ENCODE assay signal across 7 mouse cellular contexts in the genomic region with DNA sequence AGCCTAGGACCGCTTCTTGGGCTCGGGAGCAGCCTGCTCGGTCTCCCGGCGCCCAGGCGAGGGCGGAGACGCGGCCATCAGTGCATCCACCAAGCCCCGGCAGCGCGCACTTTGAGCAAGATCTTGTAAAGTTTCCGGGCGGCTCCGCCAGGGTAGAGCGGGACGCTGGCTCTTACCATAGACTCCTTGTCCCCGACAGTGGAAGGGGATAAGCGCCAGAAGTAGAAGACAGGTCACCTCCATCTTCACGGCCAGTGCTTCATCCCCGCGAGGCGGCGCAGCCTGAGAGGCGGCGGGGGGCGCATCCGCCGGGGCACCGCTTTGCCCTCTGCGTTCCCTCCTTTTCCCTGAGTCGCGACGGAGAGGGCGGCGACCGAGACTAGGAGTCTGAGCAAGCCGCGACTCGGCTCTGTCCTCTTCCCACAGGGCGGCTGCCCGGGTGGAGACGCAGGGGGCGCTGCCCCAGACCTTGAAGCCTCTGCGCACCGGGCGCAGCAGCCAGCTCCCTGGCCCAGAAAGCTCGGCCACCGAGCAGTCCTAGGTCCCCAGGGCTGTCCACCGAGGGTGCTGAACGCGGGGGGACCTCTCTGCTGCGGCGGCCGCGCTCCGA.
A peak's percentile ranks its signal among the peaks of the same experiment; 100 is the strongest.
DNase-seq lines count a peak whose midpoint lies in the region; ATAC-seq and TF ChIP-seq lines count a peak whose summit lies in the region.

No protein-coding gene starts in this region.

- WGBS in kidney, embryonic 16.5 days = under 1% methylated on average over 57 of the region's 57 CpGs
- 0% methylated on average over 57 of the region's 57 CpGs for WGBS in stomach, embryonic 16.5 days

- H3K27ac ChIP-seq in testis, adult 2 months (ENCODE audit: control insufficient read depth, insufficient read depth, low read depth, low read length) = no peak overlapping the region
- H3K27ac ChIP-seq in kidney, embryonic 16.5 days (ENCODE audit: low read length) = peak overlapping the region; percentile 58; the same call in 1 of the 2 replicates
- peak overlapping the region; percentile 71; the same call in 1 of the 2 replicates for H3K27ac ChIP-seq in stomach, embryonic 16.5 days (ENCODE audit: low read length)

- TF ChIP-seq CTCF in testis, adult 2 months (IDR thresholded peaks at IDR 0.05; ENCODE audit: control insufficient read depth, insufficient read depth, insufficient replicate concordance, low read depth, low read length) = no peak

- DNase-seq in testis, postnatal 14 days (ENCODE audit: low spot score) = no peak
- DNase-seq in cerebellum, postnatal 14 days = peak; percentile 33 to 50
- DNase-seq in gastrocnemius, postnatal 14 days = peak; percentile 70

- peaks cover 6% of the 10 kb centered on the region for H3K27me3 ChIP-seq in testis, adult 2 months (ENCODE audit: control insufficient read depth, insufficient read depth, low read length)
- peaks cover 64% of the 10 kb centered on the region for H3K27me3 ChIP-seq in kidney, embryonic 16.5 days (ENCODE audit: insufficient read depth, low read length)
- H3K27me3 ChIP-seq in stomach, embryonic 16.5 days (ENCODE audit: control insufficient read depth, insufficient read depth, low read length) = peaks cover 33% of the 10 kb centered on the region

- no peak for TF ChIP-seq POLR2A in testis, adult 2 months (IDR thresholded peaks at IDR 0.05; ENCODE audit: control insufficient read depth, low read depth, low read length)

- no peaks in the 10 kb centered on the region for H3K9me3 ChIP-seq in kidney, embryonic 16.5 days (ENCODE audit: low read length)
- H3K9me3 ChIP-seq in stomach, embryonic 16.5 days (replicated peaks; ENCODE audit: control insufficient read depth, low read length) = no peaks in the 10 kb centered on the region

- peak overlapping the region; percentile 99 for H3K4me2 ChIP-seq in kidney, embryonic 16.5 days (replicated peaks; ENCODE audit: low read depth, low read length)
- peak overlapping the region; percentile 94 for H3K4me2 ChIP-seq in stomach, embryonic 16.5 days (ENCODE audit: low read depth, low read length)

- ATAC-seq in kidney, embryonic 16.5 days (ENCODE audit: low FRiP score, low TSS enrichment) = peak; percentile 75
- peak; percentile 29; the same call in 1 of the 2 replicates for ATAC-seq in megakaryocyte, adult 5-6 weeks (ENCODE audit: poor library complexity, severe bottlenecking)
- peak; percentile 14; the same call in 1 of the 2 replicates for ATAC-seq in stomach, embryonic 16.5 days (ENCODE audit: insufficient read depth, low FRiP score)

- peak overlapping the region; percentile 72 for H3K9ac ChIP-seq in kidney, embryonic 16.5 days (replicated peaks; ENCODE audit: low read length)
- H3K9ac ChIP-seq in stomach, embryonic 16.5 days (ENCODE audit: low read length) = peak overlapping the region; percentile 80

- peaks cover 6% of the 10 kb centered on the region for H3K4me1 ChIP-seq in testis, adult 2 months (ENCODE audit: control insufficient read depth, insufficient read depth, low read length)
- H3K4me1 ChIP-seq in kidney, embryonic 16.5 days (ENCODE audit: insufficient read depth, low read length) = peaks cover 25% of the 10 kb centered on the region
- H3K4me1 ChIP-seq in stomach, embryonic 16.5 days (ENCODE audit: control insufficient read depth, insufficient read depth, low read length) = peaks cover 51% of the 10 kb centered on the region

- H3K36me3 ChIP-seq in testis, adult 2 months (ENCODE audit: control insufficient read depth, insufficient read depth, low read length) = no peaks in the 10 kb centered on the region
- no peaks in the 10 kb centered on the region for H3K36me3 ChIP-seq in kidney, embryonic 16.5 days (ENCODE audit: insufficient read depth, low read length)
- H3K36me3 ChIP-seq in stomach, embryonic 16.5 days (ENCODE audit: control insufficient read depth, insufficient read depth, low read length) = no peaks in the 10 kb centered on the region

- intact Hi-C loops in gastrocnemius, postnatal 14 days (cut with DNase I; ENCODE audit: low total_unique reads) = no loop called here

- H3K4me3 ChIP-seq in testis, adult 2 months (ENCODE audit: control insufficient read depth, low read depth, low read length) = peak overlapping the region; percentile 37
- peak overlapping the region; percentile 67 for H3K4me3 ChIP-seq in kidney, embryonic 16.5 days (ENCODE audit: low read length)
- peak overlapping the region; percentile 70 for H3K4me3 ChIP-seq in stomach, embryonic 16.5 days (replicated peaks; ENCODE audit: low read length)

Comparison
In these comparisons a context has a peak if more than half of its experiments do, and no peak if none do; other contexts are left out.
1. ATAC-seq: peak in every context shown above with its lines; median percentile 75 in kidney, embryonic 16.5 days; 29 in megakaryocyte, adult 5-6 weeks; 14 in stomach, embryonic 16.5 days.